Mouse (Mus musculus) adipocyte (in vitro differentiated cells): ENCODE data around the gene Map4k5.

ENCODE experiments used
- DNase-seq: peaks from one replicate; pipeline ENCODE4 v3.0.0-alpha.2; 2016; ENCODE audit warnings: low spot score

Map4k5 gene

GRCm38 (mm10) chr12:69892371-69893251, at the start of gene Map4k5, which contains the start of gene Atl1:
Map4k5 (minus strand) TSS chr12:69893200.
Atl1 (plus strand) TSS chr12:69892614.
- DNase-seq = peak; percentile 80

- peak; percentile 27 for DNase-seq
Measured at GRCm38 (mm10) chr12:69941655-69942329, 48.8 kb upstream of the Map4k5 start.

- DNase-seq = peak; percentile 8
Measured at GRCm38 (mm10) chr12:69939291-69939690, 46.3 kb upstream of the Map4k5 start.

- no peak for DNase-seq
Measured at GRCm38 (mm10) chr12:69937731-69938130, 44.7 kb upstream of the Map4k5 start.

- no peak for DNase-seq
Measured at GRCm38 (mm10) chr12:69926716-69927115, 33.7 kb upstream of the Map4k5 start.

GRCm38 (mm10) chr12:69924012-69924411, 31.0 kb upstream of the Map4k5 start:
- DNase-seq = peak; percentile 65

GRCm38 (mm10) chr12:69923603-69924002, 30.6 kb upstream of the Map4k5 start:
- no peak for DNase-seq

- no peak for DNase-seq
Measured at GRCm38 (mm10) chr12:69923128-69923527, 30.1 kb upstream of the Map4k5 start.

- DNase-seq = no peak
Measured at GRCm38 (mm10) chr12:69922099-69922498, 29.1 kb upstream of the Map4k5 start.

GRCm38 (mm10) chr12:69917870-69918269, 24.9 kb upstream of the Map4k5 start:
- DNase-seq = no peak

- no peak for DNase-seq
Measured at GRCm38 (mm10) chr12:69912737-69913136, 19.7 kb upstream of the Map4k5 start.

- no peak for DNase-seq
Measured at GRCm38 (mm10) chr12:69911906-69912305, 18.9 kb upstream of the Map4k5 start.

- no peak for DNase-seq
Measured at GRCm38 (mm10) chr12:69908511-69908900, 15.5 kb upstream of the Map4k5 start.

GRCm38 (mm10) chr12:69907667-69908510, 14.9 kb upstream of the Map4k5 start:
- DNase-seq = no peak

GRCm38 (mm10) chr12:69904991-69905390, 12.0 kb upstream of the Map4k5 start:
- no peak for DNase-seq

GRCm38 (mm10) chr12:69898119-69898518, 5.1 kb upstream of the Map4k5 start:
- no peak for DNase-seq

GRCm38 (mm10) chr12:69895046-69895445, 2.0 kb upstream of the Map4k5 start:
- no peak for DNase-seq

- no peak for DNase-seq
Measured at GRCm38 (mm10) chr12:69893927-69894326, 927 bp upstream of the Map4k5 start.

- DNase-seq = peak; percentile 25
Measured at GRCm38 (mm10) chr12:69891721-69892120, 1.3 kb downstream of the Map4k5 start.

GRCm38 (mm10) chr12:69890476-69890875, 2.5 kb downstream of the Map4k5 start:
- DNase-seq = no peak

GRCm38 (mm10) chr12:69890051-69890450, 2.9 kb downstream of the Map4k5 start:
- DNase-seq = no peak

- no peak for DNase-seq
Measured at GRCm38 (mm10) chr12:69888345-69888744, 4.7 kb downstream of the Map4k5 start.
